Mouse (Mus musculus) urinary bladder, postnatal 36 days (tissue): ENCODE results near the gene Gm26558.

ENCODE experiments used
- DNase-seq, 2 experiments: peaks; one replicate each; pipeline ENCODE4 v3.0.0; 2022; ENCODE audit warnings: low spot score in 2 of 2, mixed read lengths in 1 of 2

The Gm26558 gene

GRCm38 (mm10) chr2:70648271-70648670, 13.6 kb downstream of the Gm26558 start:
- no peak for DNase-seq

GRCm38 (mm10) chr2:70647681-70648080, 14.2 kb downstream of the Gm26558 start:
- DNase-seq, result no peak

- no peak for DNase-seq
These were observed 16.6 kb downstream of the Gm26558 start for GRCm38 (mm10) chr2:70645266-70645780.

GRCm38 (mm10) chr2:70642971-70643565, 18.8 kb downstream of the Gm26558 start:
- DNase-seq, result peak in 1 of 2 experiments; percentile 20

GRCm38 (mm10) chr2:70640968-70641367, 20.9 kb downstream of the Gm26558 start:
- no peak for DNase-seq

- DNase-seq, result no peak
These were observed 27.7 kb downstream of the Gm26558 start for GRCm38 (mm10) chr2:70634028-70634690.

GRCm38 (mm10) chr2:70632412-70632811, 29.5 kb downstream of the Gm26558 start:
- no peak for DNase-seq

GRCm38 (mm10) chr2:70631321-70631720, 30.6 kb downstream of the Gm26558 start:
- DNase-seq, result no peak

- no peak for DNase-seq
These were observed 32.0 kb downstream of the Gm26558 start for GRCm38 (mm10) chr2:70629921-70630320.

- no peak for DNase-seq
These were observed 32.6 kb downstream of the Gm26558 start for GRCm38 (mm10) chr2:70629339-70629761.

- no peak for DNase-seq
These were observed 33.5 kb downstream of the Gm26558 start for GRCm38 (mm10) chr2:70628397-70628796.

- no peak for DNase-seq
These were observed 36.1 kb downstream of the Gm26558 start for GRCm38 (mm10) chr2:70625761-70626160.

GRCm38 (mm10) chr2:70622244-70622643, 39.7 kb downstream of the Gm26558 start:
- DNase-seq, result no peak

- DNase-seq, result no peak
These were observed 41.7 kb downstream of the Gm26558 start for GRCm38 (mm10) chr2:70620225-70620624.

GRCm38 (mm10) chr2:70619232-70619835, 42.6 kb downstream of the Gm26558 start:
- DNase-seq, result no peak

GRCm38 (mm10) chr2:70616617-70617016, 45.3 kb downstream of the Gm26558 start:
- no peak for DNase-seq

- no peak for DNase-seq
These were observed 45.8 kb downstream of the Gm26558 start for GRCm38 (mm10) chr2:70616076-70616475.

- DNase-seq, result no peak
These were observed 47.1 kb downstream of the Gm26558 start for GRCm38 (mm10) chr2:70614745-70615351.
